Mouse (Mus musculus) adrenal gland, postnatal 4 days (tissue): Measurements from ENCODE around the gene Tas2r135. TPM values are rescaled to one million over a fixed set of nuclear protein-coding genes. Genes with fewer than 3 reads are reported as not detected.

Experiments used
- DNase-seq, 2 experiments: peaks; one replicate each; pipeline ENCODE4 v3.0.0; 2021 to 2022; ENCODE audit warnings: low spot score in 2 of 2, mixed read lengths in 2 of 2
- total RNA-seq, 2 experiments: library from RNA; stranded (reverse); gene quantifications; 2 replicates each; pipeline ENCODE4 v1.2.3; 2021

Gene Tas2r135
- total RNA-seq, 2 experiments from 2014 or later, result 1.2 to 1.8 TPM

- DNase-seq, result no peak
Measured at GRCm38 (mm10) chr6:42424472-42424871, 19.2 kb downstream of the Tas2r135 start.

DNA sequence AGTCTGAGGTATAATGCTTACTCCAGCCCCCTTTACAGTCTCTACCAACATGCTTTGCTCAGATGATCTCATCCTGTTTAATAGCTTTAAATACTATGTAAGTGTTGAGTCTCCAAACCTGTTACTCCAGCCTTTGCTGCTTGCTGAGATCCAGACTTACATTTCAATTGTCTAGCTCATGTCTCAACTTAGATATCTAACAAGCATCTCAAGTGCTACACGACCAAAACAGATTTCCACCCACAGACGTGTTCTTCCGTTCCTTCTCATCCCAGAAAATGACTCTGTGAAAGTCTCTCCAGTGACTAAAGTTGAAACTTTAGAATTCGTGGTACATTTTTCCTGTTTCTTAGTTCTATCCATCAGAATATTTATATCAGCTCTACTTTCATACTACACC is 21.1 kb downstream of the Tas2r135 start:
- DNase-seq, result no peak

DNA sequence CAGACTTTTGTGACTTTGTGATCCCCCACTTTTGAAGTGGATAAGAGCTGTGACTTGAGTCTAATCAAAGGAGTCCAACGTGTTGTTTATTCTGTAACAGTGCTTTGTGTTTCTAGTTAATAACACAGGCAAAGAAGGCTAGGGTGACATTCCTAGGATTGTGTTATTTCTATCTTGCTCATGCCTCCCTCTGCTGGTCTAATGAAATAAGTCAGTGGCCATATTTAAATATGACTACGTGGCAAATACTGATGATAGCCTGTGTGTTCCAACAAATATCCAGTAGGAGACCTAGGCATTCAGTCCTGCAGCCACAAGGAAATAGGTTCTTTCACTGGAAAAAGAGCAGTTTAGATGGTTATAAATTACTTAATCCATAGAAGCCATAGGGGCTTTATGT is 28.3 kb downstream of the Tas2r135 start:
- DNase-seq, result no peak

GRCm38 (mm10) chr6:42434446-42434845 is 29.2 kb downstream of the Tas2r135 start, which contains the start of gene Tas2r126:
TSS of gene Tas2r126 (plus strand) at chr6:42434535.
- no peak for DNase-seq

- DNase-seq, result no peak
Measured at GRCm38 (mm10) chr6:42435490-42435889, 30.3 kb downstream of the Tas2r135 start.

- DNase-seq, result no peak
Measured at GRCm38 (mm10) chr6:42441395-42441794, 36.2 kb downstream of the Tas2r135 start.

GRCm38 (mm10) chr6:42444491-42444890 is 39.3 kb downstream of the Tas2r135 start:
- no peak for DNase-seq

DNA sequence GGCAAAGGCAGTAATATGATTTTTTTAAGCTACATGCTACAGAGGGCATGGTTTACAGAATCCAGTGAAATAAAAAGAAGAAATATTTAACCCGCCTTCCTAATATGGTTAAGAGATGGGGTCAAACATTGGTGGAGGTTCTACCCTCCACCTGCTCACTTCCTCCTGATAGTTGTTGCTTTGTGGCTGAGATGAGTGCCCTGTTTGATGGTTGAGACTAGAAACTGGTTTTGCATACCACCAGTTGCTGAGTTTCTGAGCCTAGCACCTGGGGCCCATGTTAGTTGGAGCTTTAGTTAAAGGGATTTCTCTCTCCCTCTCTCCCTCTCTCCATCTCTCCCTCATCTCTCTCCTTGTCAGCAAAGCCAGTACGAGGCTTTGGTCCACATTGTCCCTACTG is 42.1 kb downstream of the Tas2r135 start:
- no peak for DNase-seq

Other genes starting within 250 kb of the Tas2r135 start
- gene Tas2r144, start 190.1 kb upstream of the Tas2r135 start, total RNA-seq, result not detected
- gene Gstk1, start 159.5 kb upstream of the Tas2r135 start, total RNA-seq, result 10 to 100 TPM; 75.2 to 77.9 TPM
- gene Tmem139, start 143.5 kb upstream of the Tas2r135 start, total RNA-seq, result 1 to 10 TPM in 1 of 2 experiments, under 1 TPM in 1; 0.37 to 1.7 TPM
- gene Casp2, start 140.4 kb upstream of the Tas2r135 start, total RNA-seq, result 10 to 100 TPM; 52.4 to 61.4 TPM
- gene Clcn1, start 118.7 kb upstream of the Tas2r135 start, total RNA-seq, result 1 to 10 TPM; 1.5 to 2.6 TPM
- 1 to 10 TPM; 1.3 to 1.5 TPM for gene Fam131b, start 80.8 kb upstream of the Tas2r135 start, total RNA-seq
- 100 to 1,000 TPM; 106 to 111 TPM for gene Zyx, start 55.8 kb upstream of the Tas2r135 start, total RNA-seq
- gene Epha1, start 32.2 kb upstream of the Tas2r135 start, total RNA-seq, result 1 to 10 TPM; 3.2 to 4.9 TPM
- gene Tas2r143, start 5.2 kb upstream of the Tas2r135 start, total RNA-seq, result 1 to 10 TPM; 2.7 TPM
- 1 to 10 TPM in 1 of 2 experiments, under 1 TPM in 1; 0.98 to 1.1 TPM for gene Tas2r126, start 29.1 kb downstream of the Tas2r135 start, total RNA-seq
- not detected for gene Olfr458, start 59.8 kb downstream of the Tas2r135 start, total RNA-seq
- gene Olfr457, start 70.9 kb downstream of the Tas2r135 start, total RNA-seq, result not detected
- not detected for gene Olfr456, start 81.8 kb downstream of the Tas2r135 start, total RNA-seq
- under 1 TPM in 1 of 2 experiments, not detected in 1; 0.23 TPM for gene Olfr455, start 142.2 kb downstream of the Tas2r135 start, total RNA-seq
- gene Tcaf3, start 192.3 kb downstream of the Tas2r135 start, total RNA-seq, result not detected
- 10 to 100 TPM in 1 of 2 experiments, 1 to 10 TPM in 1; 8.1 to 10.4 TPM for gene Tcaf2, start 239.8 kb downstream of the Tas2r135 start, total RNA-seq